Mouse (Mus musculus): ENCODE measurements around the gene Ttc7b.

DNA sequence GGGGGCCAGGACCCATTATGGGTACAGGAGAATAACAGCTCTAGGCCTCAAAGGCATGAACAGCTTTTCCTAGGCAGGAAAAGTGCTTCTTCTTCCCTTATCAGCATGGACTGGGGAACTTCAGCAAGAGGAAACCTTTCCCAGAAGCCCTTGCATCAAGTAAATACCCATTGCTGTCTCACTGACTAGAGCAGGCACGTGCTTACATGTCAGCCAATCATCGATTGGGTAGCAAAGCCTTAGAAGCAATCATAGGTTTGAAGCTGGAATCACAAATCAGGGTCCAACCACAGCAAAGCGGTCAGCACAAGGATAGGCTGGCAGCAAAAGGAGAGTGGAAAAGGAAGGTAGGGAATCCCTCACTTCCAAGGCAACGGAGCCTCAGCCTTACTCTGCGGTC, 7.5 kb downstream of the Ttc7b start:
- no peak for TF ChIP-seq CTCF (IDR thresholded peaks at IDR 0.05; ENCODE audit: borderline replicate concordance, insufficient read depth, low read length)
- no peak for TF ChIP-seq POLR2A (IDR thresholded peaks at IDR 0.05; ENCODE audit: low read depth, low read length)

Measured in embryonic fibroblast, embryonic 13.5 days (primary cell).